Mouse (Mus musculus) layer of hippocampus, postnatal 14 days (tissue): ENCODE results near the gene Vps36. TPM values are rescaled to one million over a fixed set of nuclear protein-coding genes. Genes with fewer than 3 reads are reported as not detected.

Experiments used
- DNase-seq, 2 experiments: peaks; one replicate each; pipeline ENCODE4 v3.0.0; 2021 to 2022; ENCODE audit warnings: low spot score in 2 of 2, mixed read lengths in 1 of 2
- total RNA-seq, 2 experiments: library from RNA; stranded (reverse); gene quantifications; 2 replicates each; pipeline ENCODE4 v1.2.3; 2021

Gene Vps36
- total RNA-seq, 2 experiments from 2014 or later = 31.6 to 37.6 TPM

- no peak for DNase-seq
Measured at GRCm38 (mm10) chr8:22207535-22207934, 14.9 kb downstream of the Vps36 start.

GRCm38 (mm10) chr8:22209012-22209411, 16.4 kb downstream of the Vps36 start:
- DNase-seq = no peak

DNA sequence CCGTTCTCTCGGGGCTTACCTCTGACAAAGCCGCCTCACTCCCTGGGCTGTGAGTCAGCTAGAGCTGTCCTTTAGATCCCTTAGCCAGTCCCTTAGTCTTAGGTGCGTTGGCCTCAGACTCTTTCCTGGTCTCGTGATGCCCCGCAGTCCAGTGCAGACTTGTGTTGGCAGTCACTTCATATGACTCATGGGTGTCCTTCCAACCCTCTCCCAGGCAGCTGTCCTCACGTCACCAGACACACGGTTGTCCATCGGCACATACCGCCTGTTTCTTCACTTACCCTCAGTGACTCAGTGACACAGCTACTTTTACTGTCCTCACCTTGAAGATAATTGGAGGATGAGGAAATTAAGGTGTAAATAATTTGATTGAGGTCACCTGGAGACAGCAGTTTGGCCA, 22.2 kb downstream of the Vps36 start:
- no peak for DNase-seq

- DNase-seq = no peak
Measured at GRCm38 (mm10) chr8:22226361-22226760, 33.8 kb downstream of the Vps36 start.

GRCm38 (mm10) chr8:22227061-22227877, 34.7 kb downstream of the Vps36 start, which contains the start of gene Thsd1:
Thsd1 (plus strand) TSS chr8:22227313.
- DNase-seq = no peak

DNA sequence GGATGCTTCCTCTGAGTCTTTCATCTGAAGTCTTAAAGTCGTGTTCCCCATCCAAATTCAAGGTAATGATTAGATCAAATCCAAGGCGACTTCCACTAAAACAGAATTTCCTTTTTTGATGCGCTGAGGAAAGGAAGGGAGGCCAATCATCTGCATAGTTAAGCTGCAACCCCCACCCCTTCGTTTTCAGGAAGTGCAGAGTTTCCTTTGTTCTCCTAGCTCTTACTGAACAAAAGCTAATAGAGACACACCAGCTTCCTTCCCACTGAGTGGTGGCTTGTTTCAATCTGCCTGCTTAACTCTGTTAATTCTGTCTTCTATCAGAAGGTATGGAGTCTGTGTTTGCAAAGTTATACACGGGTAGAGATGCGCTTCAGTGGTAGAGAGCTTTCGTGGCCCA, 36.0 kb downstream of the Vps36 start:
- no peak for DNase-seq

GRCm38 (mm10) chr8:22242986-22243385, 50.4 kb downstream of the Vps36 start:
- DNase-seq = no peak

DNA sequence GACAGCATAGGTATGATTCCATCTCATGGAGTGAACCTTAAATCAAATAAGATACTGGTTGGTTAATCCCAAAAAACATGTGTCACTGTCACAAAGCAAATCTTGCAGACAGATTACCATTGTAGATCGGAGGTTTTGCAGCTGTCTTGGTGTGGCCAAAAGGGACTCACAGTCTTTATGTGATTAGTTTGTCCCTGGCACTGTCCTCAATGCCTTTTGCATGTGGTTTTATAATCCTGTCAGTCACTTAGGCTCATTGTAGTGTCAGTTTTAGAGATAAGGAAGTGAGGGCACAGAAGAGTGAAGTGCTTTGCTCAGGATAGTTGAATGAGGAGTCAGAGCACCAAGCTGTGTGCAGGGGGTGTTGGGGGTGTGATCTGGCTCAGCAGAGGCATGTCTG, 53.1 kb downstream of the Vps36 start:
- DNase-seq = no peak

DNA sequence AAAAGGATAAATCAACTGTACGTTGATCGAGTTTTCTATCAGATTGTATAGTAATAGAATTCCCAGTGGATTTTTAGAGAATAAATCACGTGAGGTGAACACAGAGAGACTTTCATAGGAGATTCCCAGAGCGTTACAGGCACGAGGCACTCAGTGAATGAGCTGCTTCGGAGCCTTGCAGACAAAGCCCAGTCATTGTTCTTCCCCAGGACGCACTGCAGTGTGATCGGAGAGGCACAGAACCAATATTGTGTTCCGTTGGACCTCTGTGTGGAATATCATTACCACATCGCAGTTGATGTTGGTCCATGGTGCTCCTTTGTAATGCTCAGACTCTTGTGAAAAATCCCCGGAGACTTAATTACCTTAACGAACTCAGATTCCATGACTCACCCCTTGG, 55.3 kb downstream of the Vps36 start:
- DNase-seq = no peak

DNA sequence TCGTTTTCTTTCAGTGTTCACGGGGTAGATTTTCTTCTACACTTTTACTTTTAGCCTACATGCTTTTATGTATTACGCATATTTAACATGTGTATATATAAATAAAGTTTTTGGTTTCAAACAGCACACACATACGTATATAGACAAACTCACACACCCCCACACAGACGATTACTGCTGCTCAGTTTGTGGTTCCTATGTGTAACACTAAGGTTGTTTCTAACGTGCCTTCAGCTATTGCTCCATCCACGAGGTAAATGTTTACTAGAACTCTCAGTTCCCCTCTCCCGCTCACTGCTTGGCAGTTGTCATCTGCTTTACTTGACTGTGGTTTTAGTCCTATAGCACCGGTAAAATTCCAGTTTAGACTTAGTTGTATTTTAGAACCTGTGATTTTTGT, 56.5 kb downstream of the Vps36 start:
- DNase-seq = no peak

DNA sequence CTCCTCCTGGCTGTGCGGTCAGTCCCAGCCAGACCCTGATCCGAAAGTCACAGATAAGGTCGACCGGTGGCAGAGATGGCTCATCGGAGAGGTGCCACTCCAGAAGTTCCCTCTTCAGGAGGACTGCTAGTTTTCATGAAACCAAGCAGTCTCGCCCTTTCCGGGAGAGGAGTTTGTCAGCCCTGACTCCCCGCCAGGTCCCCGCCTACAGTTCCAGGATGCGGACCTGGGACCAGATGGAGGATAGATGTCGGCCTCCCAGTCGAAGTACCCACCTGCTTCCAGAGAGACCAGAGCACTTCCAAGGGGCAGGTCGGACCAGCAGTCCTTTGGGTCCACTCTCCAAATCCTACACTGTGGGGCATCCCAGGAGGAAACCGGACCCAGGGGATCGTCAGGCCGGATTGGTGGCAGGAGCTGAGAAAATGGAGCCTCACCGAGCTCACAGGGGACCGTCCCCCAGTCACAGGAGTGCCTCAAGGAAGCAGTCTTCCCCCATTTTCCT, 66.4 kb downstream of the Vps36 start:
- no peak for DNase-seq

DNA sequence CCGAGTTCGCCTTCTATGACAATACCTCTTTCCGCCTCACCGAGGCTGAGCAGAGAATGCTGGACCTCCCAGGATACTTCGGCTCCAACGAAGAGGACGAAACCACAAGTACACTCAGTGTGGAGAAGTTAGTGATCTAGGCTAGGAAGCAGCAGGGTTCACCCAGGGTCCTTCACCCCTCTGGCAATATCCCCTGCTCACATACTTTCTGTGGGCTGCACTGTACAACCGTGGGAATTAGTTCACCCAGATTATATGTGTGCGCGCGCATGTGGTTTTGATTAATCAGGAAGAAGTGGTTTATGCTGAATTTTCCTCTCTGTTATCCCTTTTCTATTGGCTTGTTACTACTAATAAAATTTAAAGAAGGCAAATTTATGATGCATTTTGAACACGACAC, 66.9 kb downstream of the Vps36 start:
- no peak for DNase-seq

DNA sequence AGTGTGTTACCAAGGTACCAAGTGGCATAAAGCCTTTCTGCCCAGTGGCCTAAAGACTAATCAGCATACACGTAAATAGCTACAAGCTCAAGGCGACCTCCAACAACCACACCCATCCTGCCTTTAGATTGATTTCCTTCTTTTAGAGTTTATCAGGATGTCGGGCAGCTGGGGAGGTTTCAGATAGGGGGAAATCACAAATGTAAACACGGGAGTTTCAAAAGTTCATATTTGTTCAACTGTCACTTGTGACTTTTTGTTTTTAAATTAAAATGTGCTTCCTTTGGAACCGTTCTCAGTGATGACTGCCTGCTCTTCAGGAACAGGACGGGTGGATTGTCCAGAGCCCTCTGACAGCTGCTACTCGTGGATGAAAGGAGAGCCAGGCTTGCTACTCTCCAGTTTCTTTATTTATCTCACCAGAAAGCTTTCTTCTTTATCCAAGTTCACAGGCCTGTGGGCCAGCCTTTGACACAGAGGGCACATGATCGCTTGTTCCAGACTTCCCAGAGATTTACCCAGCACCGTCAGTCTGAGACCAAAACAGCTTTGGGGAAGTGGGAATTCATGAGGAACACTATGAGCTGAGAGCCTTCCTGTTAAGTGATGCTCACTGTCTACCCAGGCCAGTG, 67.6 kb downstream of the Vps36 start:
- DNase-seq = no peak

- no peak for DNase-seq
Measured at GRCm38 (mm10) chr8:22262267-22262666, 69.7 kb downstream of the Vps36 start.

- DNase-seq = no peak
Measured at GRCm38 (mm10) chr8:22264292-22264691, 71.7 kb downstream of the Vps36 start.

DNA sequence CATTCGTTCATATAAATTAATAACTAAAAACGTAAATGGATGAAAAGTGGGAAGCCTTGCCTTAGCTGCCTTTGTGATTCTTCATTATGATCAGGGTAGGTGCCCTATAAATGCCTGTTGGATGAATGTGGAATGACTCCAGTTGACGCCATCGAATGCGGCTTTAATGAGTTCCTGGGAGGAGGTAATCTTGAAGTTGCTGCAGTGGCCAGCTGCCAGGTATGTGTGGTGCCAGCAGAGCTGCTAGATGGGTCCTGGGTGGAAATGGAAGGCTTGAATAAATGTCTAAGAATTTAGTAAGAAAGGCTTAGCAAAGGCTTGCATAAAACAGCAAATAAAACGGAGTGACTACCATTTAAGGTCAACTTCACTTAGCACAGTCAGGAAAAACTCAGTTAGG, 72.2 kb downstream of the Vps36 start:
- DNase-seq = no peak

- DNase-seq = no peak
Measured at GRCm38 (mm10) chr8:22265194-22265593, 72.6 kb downstream of the Vps36 start.

DNA sequence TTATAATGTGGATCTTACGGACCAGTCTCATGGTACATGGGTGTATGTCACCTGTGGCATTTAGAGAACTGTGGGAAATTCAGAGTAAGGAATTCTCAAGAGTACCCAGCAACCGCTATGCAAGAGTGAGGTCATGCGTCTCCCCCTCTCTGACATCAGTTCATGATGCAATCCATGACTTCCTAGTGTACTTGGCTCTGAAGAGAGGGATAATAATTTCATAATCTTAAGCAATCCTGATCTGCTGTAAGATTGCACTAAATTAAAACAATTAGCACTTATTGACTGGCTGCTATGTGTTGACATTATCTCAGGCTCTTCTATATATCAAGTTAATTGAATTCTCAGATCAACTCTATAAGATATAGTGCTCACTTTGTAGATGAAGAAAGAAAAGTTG, 74.2 kb downstream of the Vps36 start:
- no peak for DNase-seq
